In genomic region chr3:41572131-41572530, GRCm38 (mm10) we compare ENCODE assay signal across 22 mouse cellular contexts. TPM values are rescaled to one million over a fixed set of nuclear protein-coding genes. Genes with fewer than 3 reads are reported as not detected.
DNase-seq lines count a peak whose midpoint lies in the region; ATAC-seq and TF ChIP-seq lines count a peak whose summit lies in the region.
"Had no signal": no experiment of that assay in that cellular context is flagged by ENCODE, and none has a peak within 500 bp of the region (broad histone marks: within the 10 kb centered on the region; RNA-seq: fewer than 3 reads in every experiment).

No protein-coding gene starts in this region.

- H3K9me3 ChIP-seq in forebrain, postnatal 0 days (ENCODE audit: low read length), result no peaks in the 10 kb centered on the region
- H3K9me3 ChIP-seq in forebrain, embryonic 13.5 days (replicated peaks), result no peaks in the 10 kb centered on the region
- H3K9me3 ChIP-seq in midbrain, embryonic 11.5 days (ENCODE audit: control insufficient read depth, low read length), result no peaks in the 10 kb centered on the region
- no peaks in the 10 kb centered on the region for H3K9me3 ChIP-seq in midbrain, embryonic 15.5 days
- H3K9me3 ChIP-seq: forebrain, embryonic 10.5 days; heart, embryonic 10.5 days; heart, embryonic 13.5 days; hindbrain, embryonic 12.5 days; hindbrain, embryonic 15.5 days had no signal

- no peak overlapping the region for H3K4me3 ChIP-seq in forebrain, postnatal 0 days (ENCODE audit: low read depth, low read length)
- no peak overlapping the region for H3K4me3 ChIP-seq in forebrain, embryonic 13.5 days
- H3K4me3 ChIP-seq in midbrain, embryonic 11.5 days (ENCODE audit: low read depth, low read length), result no peak overlapping the region
- H3K4me3 ChIP-seq in midbrain, embryonic 15.5 days, result no peak overlapping the region
- H3K4me3 ChIP-seq: forebrain, embryonic 10.5 days; heart, adult 2 months; heart, embryonic 10.5 days; heart, embryonic 13.5 days; hindbrain, embryonic 12.5 days; hindbrain, embryonic 15.5 days had no signal

- no peak overlapping the region for H3K27ac ChIP-seq in forebrain, postnatal 0 days (ENCODE audit: low read depth, low read length)
- no peak overlapping the region for H3K27ac ChIP-seq in forebrain, embryonic 13.5 days
- H3K27ac ChIP-seq in midbrain, embryonic 11.5 days (ENCODE audit: low read depth, low read length), result no peak overlapping the region
- H3K27ac ChIP-seq in midbrain, embryonic 15.5 days, result no peak overlapping the region
- H3K27ac ChIP-seq: forebrain, embryonic 10.5 days; heart, adult 2 months; heart, embryonic 13.5 days; hindbrain, embryonic 12.5 days; hindbrain, embryonic 15.5 days had no signal

- H3K9ac ChIP-seq in forebrain, postnatal 0 days, result no peak overlapping the region
- no peak overlapping the region for H3K9ac ChIP-seq in forebrain, embryonic 13.5 days
- no peak overlapping the region for H3K9ac ChIP-seq in midbrain, embryonic 11.5 days (ENCODE audit: low read length)
- no peak overlapping the region for H3K9ac ChIP-seq in midbrain, embryonic 15.5 days
- H3K9ac ChIP-seq: hindbrain, embryonic 12.5 days; hindbrain, embryonic 15.5 days had no signal

- ATAC-seq in forebrain, postnatal 0 days, result peak; percentile 32
- ATAC-seq in forebrain, embryonic 13.5 days, result no peak
- ATAC-seq in midbrain, embryonic 11.5 days (ENCODE audit: low FRiP score), result no peak
- ATAC-seq in midbrain, embryonic 15.5 days (replicated peaks), result no peak
- ATAC-seq in megakaryocyte progenitor cell, adult 5-6 weeks (replicated peaks; ENCODE audit: poor library complexity), result 0 out of 2 replicates have a peak, but pooled peaks have one; percentile 7
- ATAC-seq: forebrain, embryonic 14.5 days had no signal

- no peaks in the 10 kb centered on the region for H3K36me3 ChIP-seq in forebrain, postnatal 0 days (ENCODE audit: insufficient read depth)
- no peaks in the 10 kb centered on the region for H3K36me3 ChIP-seq in forebrain, embryonic 13.5 days (ENCODE audit: poor library complexity, severe bottlenecking)
- no peaks in the 10 kb centered on the region for H3K36me3 ChIP-seq in midbrain, embryonic 11.5 days (ENCODE audit: control insufficient read depth, insufficient read depth, low read length)
- H3K36me3 ChIP-seq in midbrain, embryonic 15.5 days (replicated peaks), result no peaks in the 10 kb centered on the region
- H3K36me3 ChIP-seq: forebrain, embryonic 10.5 days; heart, embryonic 10.5 days; heart, embryonic 13.5 days; hindbrain, embryonic 12.5 days; hindbrain, embryonic 15.5 days had no signal

- intact Hi-C loops in heart, postnatal 36 days (cut with DNase I), result no loop called here

- no peak for DNase-seq in forebrain, postnatal 0 days
- DNase-seq in midbrain, embryonic 11.5 days (ENCODE audit: low spot score, missing footprints), result peak; percentile 68
- no peak for DNase-seq in heart, postnatal 36 days
- DNase-seq in right cerebral cortex, postnatal 10 days (ENCODE audit: low spot score in 2 of 2), result no peak
- DNase-seq: adrenal gland, adult 2 months; adrenal gland, postnatal 14 days; cerebellum, adult 11-12 months; cerebellum, adult 8-10 months; cerebellum, postnatal 10 days; cerebellum, postnatal 36 days; gastrocnemius, postnatal 25 days; heart, adult 2 months; heart, postnatal 14 days had no signal

- WGBS in forebrain, postnatal 0 days, result 64% methylated on average over 4 of the region's 4 CpGs
- WGBS in forebrain, embryonic 13.5 days, result 73% methylated on average over 4 of the region's 4 CpGs
- WGBS in midbrain, embryonic 11.5 days, result 78% methylated on average over 4 of the region's 4 CpGs
- WGBS in midbrain, embryonic 15.5 days, result 68% methylated on average over 4 of the region's 4 CpGs

- H3K4me1 ChIP-seq in forebrain, postnatal 0 days (ENCODE audit: insufficient read depth), result no peaks in the 10 kb centered on the region
- H3K4me1 ChIP-seq in forebrain, embryonic 13.5 days, result peaks cover 41% of the 10 kb centered on the region
- peaks cover 8% of the 10 kb centered on the region; the same call in 1 of the 2 replicates for H3K4me1 ChIP-seq in midbrain, embryonic 11.5 days (ENCODE audit: control insufficient read depth, insufficient read depth, low read length)
- H3K4me1 ChIP-seq in midbrain, embryonic 15.5 days, result no peaks in the 10 kb centered on the region

- H3K4me2 ChIP-seq in forebrain, postnatal 0 days (ENCODE audit: low read depth), result no peak overlapping the region
- no peak overlapping the region for H3K4me2 ChIP-seq in forebrain, embryonic 13.5 days
- no peak overlapping the region for H3K4me2 ChIP-seq in midbrain, embryonic 11.5 days
- no peak overlapping the region for H3K4me2 ChIP-seq in midbrain, embryonic 15.5 days
- H3K4me2 ChIP-seq: heart, embryonic 13.5 days; hindbrain, embryonic 12.5 days; hindbrain, embryonic 15.5 days had no signal

- no peak for TF ChIP-seq CTCF in forebrain, postnatal 0 days (IDR thresholded peaks at IDR 0.05; ENCODE audit: low read depth)

- no peaks in the 10 kb centered on the region for H3K27me3 ChIP-seq in forebrain, postnatal 0 days (ENCODE audit: insufficient read depth, low read length)
- no peaks in the 10 kb centered on the region for H3K27me3 ChIP-seq in forebrain, embryonic 13.5 days
- H3K27me3 ChIP-seq in midbrain, embryonic 11.5 days (ENCODE audit: control insufficient read depth, insufficient read depth, low read length), result no peaks in the 10 kb centered on the region
- no peaks in the 10 kb centered on the region for H3K27me3 ChIP-seq in midbrain, embryonic 15.5 days (replicated peaks)
- H3K27me3 ChIP-seq: heart, embryonic 13.5 days; hindbrain, embryonic 12.5 days; hindbrain, embryonic 15.5 days had no signal

RNA-seq across cellular contexts. Expression of gene Jade1, which starts 16.6 kb away (rescaled TPM):
- 17.9 and 22.1 TPM in 2 replicates for total RNA-seq in forebrain, postnatal 0 days (2014; rRNA removed)
- 9.5 and 13.1 TPM in 2 replicates for polyA plus RNA-seq in forebrain, postnatal 0 days (2015; fragmentation: Nextera tagmentation; extraction: Ambion mirVana)
- polyA plus RNA-seq in forebrain, embryonic 13.5 days (2015; fragmentation: Nextera tagmentation; extraction: Ambion mirVana), result 17.1 and 18.9 TPM in 2 replicates
- 17.1 and 20.2 TPM in 2 replicates for polyA plus RNA-seq in midbrain, embryonic 11.5 days (2014; fragmentation: Nextera tagmentation; extraction: Ambion mirVana)
- 13.8 and 14.0 TPM in 2 replicates for polyA plus RNA-seq in midbrain, embryonic 15.5 days (2015; fragmentation: Nextera tagmentation; extraction: Ambion mirVana)
- 45.3 and 47.8 TPM in 2 replicates for total RNA-seq in megakaryocyte progenitor cell, adult 5-6 weeks (2015)
- total RNA-seq in megakaryocyte progenitor cell, adult 5-6 weeks (2017), result 34.6 and 38.7 TPM in 2 replicates
- 10 to 100 TPM; 30.2 to 41.1 TPM for total RNA-seq in heart, postnatal 36 days (2021)

Comparison
In these comparisons a context has a peak if more than half of its experiments do, and no peak if none do; other contexts are left out.
1. ATAC-seq: peak in forebrain, postnatal 0 days (single experiment) and megakaryocyte progenitor cell, adult 5-6 weeks (single experiment); none in forebrain, embryonic 13.5 days (single experiment), midbrain, embryonic 11.5 days (single experiment) and midbrain, embryonic 15.5 days (single experiment).